Mouse (Mus musculus) lung, embryonic 14.5 days (tissue): ENCODE measurements around the gene Ell. TPM values are rescaled to one million over a fixed set of nuclear protein-coding genes. Genes with fewer than 3 reads are reported as not detected.

Experiments used
- ATAC-seq: fragments of 200-750 bp; cut with Nextera tagmentation; 2 replicates; pipeline ENCODE4 v1.8.0; 2017; ENCODE audit warnings: mild to moderate bottlenecking, moderate TSS enrichment, moderate library complexity; ENCODE audit not compliant: insufficient read depth
- DNase-seq: peaks from one replicate; pipeline ENCODE4 v3.0.0-alpha.2; 2015
- H3K27ac ChIP-seq: fragments of 300-500 bp; sonication (generic); 2 replicates; pipeline ENCODE4 v1.5.1; 2014; ENCODE audit warnings: low read depth, mild to moderate bottlenecking, moderate library complexity
- H3K27me3 ChIP-seq: fragments of 300-500 bp; sonication (generic); 2 replicates; pipeline ENCODE4 v1.6.1; 2014; ENCODE audit warnings: low read length, control low read depth; ENCODE audit not compliant: insufficient read depth
- H3K36me3 ChIP-seq: fragments of 300-500 bp; sonication (generic); 2 replicates; pipeline ENCODE4 v1.6.1; 2014; ENCODE audit warnings: control low read depth; ENCODE audit not compliant: insufficient read depth
- H3K4me1 ChIP-seq: fragments of 300-500 bp; sonication (generic); 2 replicates; pipeline ENCODE4 v1.6.1; 2014; ENCODE audit warnings: antibody characterized with exemption, control low read depth; ENCODE audit not compliant: insufficient read depth
- H3K4me2 ChIP-seq: fragments of 300-500 bp; sonication (generic); 2 replicates; pipeline ENCODE4 v1.6.1; 2014; ENCODE audit warnings: mild to moderate bottlenecking
- H3K4me3 ChIP-seq: fragments of 300-500 bp; sonication (generic); 2 replicates; pipeline ENCODE4 v1.5.1; 2014; ENCODE audit warnings: low read depth, low read length
- H3K9ac ChIP-seq: fragments of 300-500 bp; sonication (generic); 2 replicates; pipeline ENCODE4 v1.6.1; 2014
- H3K9me3 ChIP-seq: fragments of 300-500 bp; sonication (generic); 2 replicates; pipeline ENCODE4 v1.6.1; 2016; ENCODE audit warnings: low read depth, low read length, control low read depth
- CTCF ChIP-seq: IDR thresholded peaks from 2 replicates; pipeline ENCODE4 v1.5.1; 2016; ENCODE audit warnings: antibody characterized with exemption, low read depth
- whole genome bisulfite sequencing: fragments of 180-500 bp; shearing (Covaris S2); extraction: QIAGEN DNeasy Blood & Tissue Kit; methylation state at CpG from one replicate; pipeline ENCODE4 v1.1.7; 2014; 5-methylcytosine and 5-hydroxymethylcytosine counted together
- polyA plus RNA-seq: library from polyadenylated mRNA; unstranded; fragments of >200 nt; fragmentation: Nextera tagmentation; extraction: Ambion mirVana; gene quantifications from 2 replicates; pipeline ENCODE4 v1.2.1, GENCODE M21; 2014

The Ell gene
- polyA plus RNA-seq, 1 experiment from 2014 or later = 20.0 TPM

DNA sequence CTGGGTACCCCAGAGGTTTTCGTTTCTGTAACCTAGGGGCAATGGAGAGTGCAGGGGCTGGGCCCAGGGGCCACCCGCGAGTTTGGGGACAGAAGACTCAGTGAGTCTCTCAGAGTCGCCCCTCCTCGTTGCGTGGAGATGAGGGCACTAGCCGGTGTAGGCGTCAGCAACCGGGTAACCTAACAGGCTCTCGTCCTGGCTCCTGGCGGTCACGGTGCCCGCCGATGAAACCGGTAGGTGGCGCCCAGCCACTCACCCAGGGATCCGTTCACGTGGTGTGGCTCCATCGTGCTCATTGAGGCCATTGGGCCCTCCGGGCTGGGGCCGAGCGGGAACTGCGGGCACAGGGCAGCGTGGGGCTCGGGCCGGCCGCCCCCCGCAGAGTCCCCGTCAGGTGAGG is 59.0 kb downstream of the Ell start:
- ATAC-seq = peak; percentile 19; the same call in 1 of the 2 replicates
- 4% methylated on average over 29 of the region's 29 CpGs for WGBS
- Histone ChIP-seq H3K36me3 (peaks cover 31% of the 10 kb centered on the region), H3K27me3 (no peaks in the 10 kb centered on the region), H3K27ac (peak overlapping the region; percentile 65), H3K4me2 (peak overlapping the region; percentile 83), H3K9ac (peak overlapping the region; percentile 66), H3K9me3 (no peaks in the 10 kb centered on the region), H3K4me1 (peaks cover 35% of the 10 kb centered on the region), H3K4me3 (peak overlapping the region; percentile 46)
- peak; percentile 87 for TF ChIP-seq CTCF
- peak; percentile 90 for DNase-seq

GRCm38 (mm10) chr8:70598722-70599121 is 59.5 kb downstream of the Ell start:
- H3K27me3 ChIP-seq = no peaks in the 10 kb centered on the region
- peak overlapping the region; percentile 66 for H3K9ac ChIP-seq
- H3K4me1 ChIP-seq = peaks cover 32% of the 10 kb centered on the region
- DNase-seq = peak; percentile 69
- peak overlapping the region; percentile 65 for H3K27ac ChIP-seq
- ATAC-seq = peak; percentile 9; the same call in 1 of the 2 replicates
- peak overlapping the region; percentile 83 for H3K4me2 ChIP-seq
- no peaks in the 10 kb centered on the region for H3K9me3 ChIP-seq
- 15% methylated on average over 10 of the region's 10 CpGs for WGBS
- TF ChIP-seq CTCF = peak; percentile 43
- H3K4me3 ChIP-seq = peak overlapping the region; percentile 46
- H3K36me3 ChIP-seq = peaks cover 31% of the 10 kb centered on the region

DNA sequence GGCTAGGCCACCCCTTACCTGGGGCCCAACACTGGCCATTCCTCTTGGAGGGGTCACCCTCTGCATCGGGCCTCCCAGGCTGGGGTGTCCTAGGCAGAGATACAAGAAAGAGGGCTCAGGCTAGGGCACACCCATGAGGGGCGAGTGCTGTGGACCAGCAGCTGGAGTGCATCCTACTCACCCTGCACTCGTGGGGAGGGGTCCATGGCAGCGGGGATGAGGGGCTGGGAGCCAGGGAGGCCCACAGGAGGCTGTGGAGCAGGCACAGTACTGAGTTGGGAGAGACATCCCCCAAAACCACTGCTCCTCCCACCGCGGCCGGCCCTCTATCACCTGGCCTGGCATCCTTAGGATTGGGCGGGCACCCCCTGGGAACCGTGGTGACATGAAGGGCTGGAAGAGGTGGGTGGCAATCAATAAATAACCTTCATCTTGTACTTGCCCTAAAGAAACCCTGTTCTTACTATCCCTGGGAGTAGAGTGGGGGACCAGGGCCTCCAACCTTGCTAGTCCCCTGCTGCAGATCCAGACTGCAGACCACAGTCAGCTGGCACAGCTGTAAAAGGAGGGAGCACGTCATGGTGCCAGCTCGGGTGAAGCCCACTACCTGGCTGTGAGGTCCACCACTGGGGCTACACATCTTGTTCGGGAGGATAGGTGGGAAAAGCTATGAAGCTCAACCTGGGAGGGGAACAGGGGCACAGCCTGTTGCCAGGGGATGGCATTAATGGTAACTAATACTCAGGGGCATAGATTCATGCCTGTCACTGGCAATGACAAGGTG is 60.4 kb downstream of the Ell start:
- TF ChIP-seq CTCF = no peak
- Histone ChIP-seq H3K27me3 (no peaks in the 10 kb centered on the region), H3K27ac (peak overlapping the region; percentile 22; the same call in 1 of the 2 replicates), H3K9ac (no peak overlapping the region; the same call in 1 of the 2 replicates), H3K36me3 (peaks cover 31% of the 10 kb centered on the region), H3K4me3 (no peak overlapping the region), H3K4me2 (peak overlapping the region; percentile 83; the same call in 1 of the 2 replicates), H3K4me1 (peaks cover 31% of the 10 kb centered on the region), H3K9me3 (no peaks in the 10 kb centered on the region)
- peak; percentile 14; the same call in 1 of the 2 replicates for ATAC-seq
- peak; percentile 62 for DNase-seq
- 61% methylated on average over 12 of the region's 12 CpGs for WGBS

- peak; percentile 1; the same call in 1 of the 2 replicates for ATAC-seq
- Histone ChIP-seq H3K9ac (0 out of 2 replicates have a peak overlapping the region, but pooled peaks have one; percentile 16), H3K4me3 (0 out of 2 replicates have a peak overlapping the region, but pooled peaks have one; percentile 16)
Measured at GRCm38 (mm10) chr8:70600473-70601270, 61.4 kb downstream of the Ell start.

GRCm38 (mm10) chr8:70601271-70601649 is 62.0 kb downstream of the Ell start:
- ATAC-seq = peak; percentile 32
- Histone ChIP-seq H3K4me3 (0 out of 2 replicates have a peak overlapping the region, but pooled peaks have one; percentile 16), H3K9ac (peak overlapping the region; percentile 16; the same call in 1 of the 2 replicates), H3K9me3 (no peaks in the 10 kb centered on the region), H3K4me2 (peak overlapping the region; percentile 50), H3K27ac (peak overlapping the region; percentile 38; the same call in 1 of the 2 replicates), H3K4me1 (peaks cover 31% of the 10 kb centered on the region), H3K36me3 (peaks cover 23% of the 10 kb centered on the region), H3K27me3 (no peaks in the 10 kb centered on the region)
- no peak for TF ChIP-seq CTCF
- peak; percentile 93 for DNase-seq
- WGBS = under 1% methylated on average over 26 of the region's 26 CpGs

More at GRCm38 (mm10) chr8:70600473-70601270, 61.4 kb downstream of the Ell start:
- WGBS = 17% methylated on average over 10 of the region's 10 CpGs
- H3K9me3 ChIP-seq = no peaks in the 10 kb centered on the region
- peaks cover 29% of the 10 kb centered on the region for H3K36me3 ChIP-seq
- H3K27me3 ChIP-seq = no peaks in the 10 kb centered on the region
- DNase-seq = peak; percentile 64
- no peak for TF ChIP-seq CTCF
- H3K4me1 ChIP-seq = peaks cover 31% of the 10 kb centered on the region
- H3K4me2 ChIP-seq = peak overlapping the region; percentile 50
- H3K27ac ChIP-seq = peak overlapping the region; percentile 38

GRCm38 (mm10) chr8:70602139-70602811 is 63.0 kb downstream of the Ell start:
- no peak overlapping the region for H3K27ac ChIP-seq
- WGBS = 88% methylated on average over 13 of the region's 13 CpGs
- H3K4me1 ChIP-seq = peaks cover 31% of the 10 kb centered on the region
- peaks cover 13% of the 10 kb centered on the region; the same call in 1 of the 2 replicates for H3K36me3 ChIP-seq
- no peaks in the 10 kb centered on the region for H3K27me3 ChIP-seq
- no peak overlapping the region for H3K4me2 ChIP-seq
- no peak for ATAC-seq
- no peaks in the 10 kb centered on the region for H3K9me3 ChIP-seq
- no peak for DNase-seq
- H3K9ac ChIP-seq = no peak overlapping the region
- no peak for TF ChIP-seq CTCF
- H3K4me3 ChIP-seq = no peak overlapping the region
